In the genomic region with DNA sequence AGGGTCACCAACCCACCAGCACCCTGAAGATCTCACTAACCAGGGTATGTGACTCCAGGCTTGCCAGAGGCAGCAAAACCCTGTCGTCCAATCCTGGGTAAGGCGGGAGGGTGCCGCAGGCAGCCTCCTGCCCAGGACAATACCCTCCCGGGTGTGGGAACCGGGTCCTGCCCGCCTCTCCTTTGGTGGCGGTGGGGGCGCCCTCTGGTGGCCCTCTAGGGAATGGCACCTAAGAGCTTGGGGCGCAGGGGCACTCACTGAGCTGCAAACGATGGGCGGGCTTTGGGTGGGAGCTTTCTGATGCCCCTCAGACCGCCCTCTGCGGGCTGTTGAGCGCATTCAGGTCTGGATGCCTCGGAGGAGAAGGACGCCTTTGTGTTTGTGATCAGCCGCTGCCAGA, we compare ENCODE assay signal across 8 mouse cellular contexts. TPM values are rescaled to one million over a fixed set of nuclear protein-coding genes. Genes with fewer than 3 reads are reported as not detected.
A peak's percentile ranks its signal among the peaks of the same experiment; 100 is the strongest.
DNase-seq lines count a peak whose midpoint lies in the region; ATAC-seq lines count a peak whose summit lies in the region.

No protein-coding gene starts in this region.

- peak overlapping the region; percentile 76 for H3K9ac ChIP-seq in intestine, embryonic 16.5 days (ENCODE audit: low read depth, low read length)
- peak overlapping the region; percentile 61 for H3K9ac ChIP-seq in limb, embryonic 11.5 days (ENCODE audit: low read length)
- peak overlapping the region; percentile 88 for H3K9ac ChIP-seq in midbrain, embryonic 13.5 days (replicated peaks)

- peak; percentile 30 for ATAC-seq in intestine, embryonic 16.5 days
- peak; percentile 55 for ATAC-seq in limb, embryonic 11.5 days (ENCODE audit: insufficient number of reproducible peaks, low FRiP score, low TSS enrichment, low read depth)
- peak; percentile 71 for ATAC-seq in midbrain, embryonic 13.5 days

- peaks cover 12% of the 10 kb centered on the region for H3K4me1 ChIP-seq in intestine, embryonic 16.5 days (ENCODE audit: control insufficient read depth, insufficient read depth, low read length)
- peaks cover 9% of the 10 kb centered on the region for H3K4me1 ChIP-seq in limb, embryonic 11.5 days (ENCODE audit: control insufficient read depth, insufficient read depth, low read length)
- H3K4me1 ChIP-seq in midbrain, embryonic 13.5 days (replicated peaks): peaks cover 46% of the 10 kb centered on the region

- peak overlapping the region; percentile 100 for H3K4me2 ChIP-seq in intestine, embryonic 16.5 days (ENCODE audit: low read depth, low read length)
- peak overlapping the region; percentile 99 for H3K4me2 ChIP-seq in limb, embryonic 11.5 days (ENCODE audit: low read depth, severe bottlenecking)
- H3K4me2 ChIP-seq in midbrain, embryonic 13.5 days (replicated peaks): peak overlapping the region; percentile 99

- no peak overlapping the region for H3K27ac ChIP-seq in intestine, embryonic 16.5 days (ENCODE audit: low read length)
- H3K27ac ChIP-seq in limb, embryonic 11.5 days (replicated peaks; ENCODE audit: low read depth, low read length): no peak overlapping the region
- H3K27ac ChIP-seq in midbrain, embryonic 13.5 days: peak overlapping the region; percentile 74

- peaks cover 33% of the 10 kb centered on the region for H3K27me3 ChIP-seq in intestine, embryonic 16.5 days (replicated peaks; ENCODE audit: control insufficient read depth, insufficient read depth, low read length)
- peaks cover 33% of the 10 kb centered on the region for H3K27me3 ChIP-seq in limb, embryonic 11.5 days (ENCODE audit: control insufficient read depth, insufficient read depth, low read length)
- peaks cover 33% of the 10 kb centered on the region for H3K27me3 ChIP-seq in midbrain, embryonic 13.5 days

- 0% methylated on average over 14 of the region's 17 CpGs for WGBS in intestine, embryonic 16.5 days
- 0% methylated on average over 17 of the region's 17 CpGs for WGBS in limb, embryonic 11.5 days
- WGBS in midbrain, embryonic 13.5 days: 1% methylated on average over 17 of the region's 17 CpGs

- H3K4me3 ChIP-seq in intestine, embryonic 16.5 days (ENCODE audit: low read length): peak overlapping the region; percentile 77
- H3K4me3 ChIP-seq in limb, embryonic 11.5 days (ENCODE audit: low read depth, low read length): no peak overlapping the region
- H3K4me3 ChIP-seq in midbrain, embryonic 13.5 days (replicated peaks): peak overlapping the region; percentile 83

- DNase-seq in ovary, postnatal 10 days (ENCODE audit: low spot score): peak; percentile 73
- DNase-seq in ovary, adult 18-20 months (ENCODE audit: low spot score): no peak
- DNase-seq in embryo, embryonic 10.5 days (ENCODE audit: low spot score): peak; percentile 94
- DNase-seq in gastrocnemius, postnatal 4 days (ENCODE audit: low spot score in 2 of 2): peak; percentile 76 to 79
- peak; percentile 95 for DNase-seq in limb, embryonic 11.5 days (ENCODE audit: low spot score)
- peak; percentile 69 to 87 for DNase-seq in spleen, adult 18-20 months

- H3K36me3 ChIP-seq in intestine, embryonic 16.5 days (ENCODE audit: control insufficient read depth, insufficient read depth, low read length): no peaks in the 10 kb centered on the region
- H3K36me3 ChIP-seq in limb, embryonic 11.5 days (ENCODE audit: control insufficient read depth, insufficient read depth, low read length): no peaks in the 10 kb centered on the region
- no peaks in the 10 kb centered on the region for H3K36me3 ChIP-seq in midbrain, embryonic 13.5 days

- no peaks in the 10 kb centered on the region for H3K9me3 ChIP-seq in intestine, embryonic 16.5 days (ENCODE audit: control insufficient read depth, low read length)
- H3K9me3 ChIP-seq in limb, embryonic 11.5 days (ENCODE audit: control insufficient read depth, low read length): no peaks in the 10 kb centered on the region
- H3K9me3 ChIP-seq in midbrain, embryonic 13.5 days: no peaks in the 10 kb centered on the region

RNA-seq across cellular contexts. Expression of a gene that starts 2.0 kb away (rescaled TPM):
- 1 to 10 TPM; 1.8 to 2.2 TPM for total RNA-seq in gastrocnemius, postnatal 4 days (2021)
- 3.6 and 4.8 TPM in 2 replicates for polyA plus RNA-seq in intestine, embryonic 16.5 days (2015; fragmentation: Nextera tagmentation; extraction: Ambion mirVana)
- 0.68 and 1.4 TPM in 2 replicates for polyA plus RNA-seq in limb, embryonic 11.5 days (2014; fragmentation: Nextera tagmentation; extraction: Ambion mirVana)
- 9.3 and 9.6 TPM in 2 replicates for polyA plus RNA-seq in midbrain, embryonic 13.5 days (2015; fragmentation: Nextera tagmentation; extraction: Ambion mirVana)
